Mouse (Mus musculus) lung, postnatal 0 days (tissue): Measurements from ENCODE around the gene Rpf2.

Source experiments
- CTCF ChIP-seq: IDR thresholded peaks from 2 replicates; pipeline ENCODE4 v1.5.1; 2016; ENCODE audit warnings: antibody characterized with exemption, mild to moderate bottlenecking
- EP300 ChIP-seq: IDR thresholded peaks from 2 replicates; pipeline ENCODE4 v1.6.1; 2016; ENCODE audit warnings: antibody characterized with exemption, mild to moderate bottlenecking, control low read depth

- TF ChIP-seq CTCF (no peak), EP300 (no peak)
Observed at GRCm38 (mm10) chr10:40260305-40260704, 13.5 kb upstream of the Rpf2 start.
